Mouse (Mus musculus) brain, embryonic 14.5 days (tissue): ENCODE results near the gene Atrnl1.

ENCODE experiments used
- CTCF ChIP-seq: fragments of 200-500 bp; IDR thresholded peaks from 2 replicates; pipeline ENCODE4 v1.5.1; 2012; ENCODE audit warnings: inconsistent platforms, mild to moderate bottlenecking, moderate library complexity, borderline replicate concordance; ENCODE audit not compliant: insufficient read depth, insufficient read length; ENCODE audit errors: extremely low read depth
- POLR2A ChIP-seq: fragments of 200-500 bp; IDR thresholded peaks from 2 replicates; pipeline ENCODE4 v1.6.1; 2012; ENCODE audit warnings: mild to moderate bottlenecking, inconsistent platforms, borderline replicate concordance; ENCODE audit not compliant: poor library complexity, insufficient read depth, insufficient read length, severe bottlenecking; ENCODE audit errors: extremely low read depth

- TF ChIP-seq POLR2A (no peak), CTCF (no peak)
Observed at GRCm38 (mm10) chr19:57575027-57575426, 35.8 kb upstream of the Atrnl1 start.
